Mouse (Mus musculus) MEL (cell line): ENCODE results near the gene Glis1. TPM values are rescaled to one million over a fixed set of nuclear protein-coding genes. Genes with fewer than 3 reads are reported as not detected.

Experiments
- DNase-seq: peaks from one replicate; pipeline ENCODE4 v3.0.0; 2011; ENCODE audit warnings: low read depth, low spot score
- H3K27ac ChIP-seq: 2 replicates; pipeline ENCODE4 v1.5.1; 2012; ENCODE audit warnings: low read depth, mild to moderate bottlenecking, control low read depth, low read length, moderate library complexity; ENCODE audit not compliant: control insufficient read depth
- H3K27me3 ChIP-seq, 2 experiments: fragments of 150-350 bp in 1 of 2; sonication (generic) in 1 of 2; 2 replicates each; pipeline ENCODE4 v1.6.1; 2012; ENCODE audit warnings: low read length in 2 of 2, mild to moderate bottlenecking in 2 of 2, improper control_type of control experiment in 1 of 2, moderate library complexity in 1 of 2; ENCODE audit not compliant: insufficient read depth in 2 of 2, control insufficient read depth in 1 of 2
- H3K36me3 ChIP-seq, 2 experiments: 2 replicates each; pipeline ENCODE4 v1.6.1; 2012 to 2014; ENCODE audit warnings: low read length in 2 of 2, improper control_type of control experiment in 1 of 2, inconsistent platforms in 1 of 2, mild to moderate bottlenecking in 1 of 2; ENCODE audit not compliant: insufficient read depth in 2 of 2, control insufficient read depth in 1 of 2
- H3K4me1 ChIP-seq, 2 experiments: fragments of 150-350 bp in 1 of 2; sonication (generic) in 1 of 2; 2 replicates each; pipeline ENCODE4 v1.6.1; 2012; ENCODE audit warnings: low read length in 2 of 2, improper control_type of control experiment in 1 of 2, mild to moderate bottlenecking in 1 of 2; ENCODE audit not compliant: insufficient read depth in 2 of 2, control insufficient read depth in 1 of 2
- H3K4me3 ChIP-seq, 2 experiments: fragments of 150-350 bp in 1 of 2; sonication (generic) in 1 of 2; 2 replicates each; pipeline ENCODE4 v1.5.1; 2012; ENCODE audit warnings: low read depth in 2 of 2, low read length in 2 of 2, mild to moderate bottlenecking in 2 of 2, moderate library complexity in 2 of 2, control low read depth in 1 of 2, improper control_type of control experiment in 1 of 2; ENCODE audit not compliant: control insufficient read depth in 1 of 2, insufficient read depth in 1 of 2
- H3K79me2 ChIP-seq: 2 replicates; pipeline ENCODE4 v1.6.1; 2012; ENCODE audit warnings: mild to moderate bottlenecking, low read length, moderate library complexity; ENCODE audit not compliant: control insufficient read depth, poor library complexity, insufficient read depth
- H3K9ac ChIP-seq: 2 replicates; pipeline ENCODE4 v1.6.1; 2012; ENCODE audit warnings: low read depth, mild to moderate bottlenecking, control low read depth, low read length, moderate library complexity; ENCODE audit not compliant: control insufficient read depth, poor library complexity, severe bottlenecking
- H3K9me3 ChIP-seq: fragments of 150-350 bp; sonication (generic); replicated peaks from 2 replicates; pipeline ENCODE4 v1.6.1; 2012; ENCODE audit warnings: mild to moderate bottlenecking, low read length, improper control_type of control experiment, moderate library complexity; ENCODE audit not compliant: insufficient read depth
- BHLHE40 ChIP-seq: IDR thresholded peaks from 2 replicates; pipeline ENCODE4 v1.6.1; 2012; ENCODE audit warnings: low read depth, mild to moderate bottlenecking, inconsistent platforms, low read length, improper control_type of control experiment, borderline replicate concordance
- CHD1 ChIP-seq: IDR thresholded peaks from 2 replicates; pipeline ENCODE4 v1.6.1; 2012; ENCODE audit warnings: low read depth, mild to moderate bottlenecking, inconsistent platforms, low read length, improper control_type of control experiment
- CTCF ChIP-seq, 3 experiments: IDR thresholded peaks in 2 of 3; conservative IDR thresholded peaks in 1 of 3; 2 replicates each; pipeline ENCODE4 v1.5.1; 2011 to 2012; ENCODE audit warnings: low read length in 3 of 3, low read depth in 2 of 3, mild to moderate bottlenecking in 2 of 3, improper control_type of control experiment in 1 of 3, inconsistent platforms in 1 of 3, mixed read lengths in 1 of 3, moderate library complexity in 1 of 3; ENCODE audit not compliant: control insufficient read depth in 1 of 3, insufficient read depth in 1 of 3, poor library complexity in 1 of 3, severe bottlenecking in 1 of 3
- E2F4 ChIP-seq: IDR thresholded peaks from 2 replicates; pipeline ENCODE4 v1.6.1; 2011; ENCODE audit warnings: low read depth, low read length, improper control_type of control experiment, borderline replicate concordance
- EP300 ChIP-seq, 2 experiments: IDR thresholded peaks; 2 replicates each; pipeline ENCODE4 v1.6.1; 2011; ENCODE audit warnings: improper control_type of control experiment in 2 of 2, low read length in 2 of 2, low read depth in 1 of 2, mild to moderate bottlenecking in 1 of 2
- HCFC1 ChIP-seq: IDR thresholded peaks from 2 replicates; pipeline ENCODE4 v1.6.1; 2012; ENCODE audit warnings: low read depth, mild to moderate bottlenecking, inconsistent platforms, low read length, improper control_type of control experiment, moderate library complexity
- JUND ChIP-seq: IDR thresholded peaks from 2 replicates; pipeline ENCODE4 v1.6.1; 2011; ENCODE audit warnings: low read depth, mild to moderate bottlenecking, improper control_type of control experiment, low read length
- KAT2A ChIP-seq: conservative IDR thresholded peaks from 2 replicates; pipeline ENCODE4 v1.6.1; 2012; ENCODE audit warnings: low read depth, low read length, improper control_type of control experiment, inconsistent platforms
- MAX ChIP-seq: IDR thresholded peaks from 2 replicates; pipeline ENCODE4 v1.6.1; 2011; ENCODE audit warnings: low read length, improper control_type of control experiment
- MAZ ChIP-seq: IDR thresholded peaks from 2 replicates; pipeline ENCODE4 v1.6.1; 2012; ENCODE audit warnings: low read depth, mild to moderate bottlenecking, inconsistent platforms, low read length, improper control_type of control experiment
- MXI1 ChIP-seq: IDR thresholded peaks from 2 replicates; pipeline ENCODE4 v1.6.1; 2011; ENCODE audit warnings: mild to moderate bottlenecking, low read depth, low read length, improper control_type of control experiment
- MYC ChIP-seq: IDR thresholded peaks from 2 replicates; pipeline ENCODE4 v1.6.1; 2011; ENCODE audit warnings: low read depth, mild to moderate bottlenecking, low read length, improper control_type of control experiment, moderate library complexity
- NELFE ChIP-seq: IDR thresholded peaks from 2 replicates; pipeline ENCODE4 v1.6.1; 2011; ENCODE audit warnings: low read depth, low read length, improper control_type of control experiment
- POLR2A ChIP-seq, 2 experiments: IDR thresholded peaks; 2 replicates each; pipeline ENCODE4 v1.6.1; 2011 to 2012; ENCODE audit warnings: low read length in 2 of 2, mild to moderate bottlenecking in 2 of 2, control low read depth in 1 of 2, improper control_type of control experiment in 1 of 2, low read depth in 1 of 2, moderate library complexity in 1 of 2; ENCODE audit not compliant: control insufficient read depth in 1 of 2, insufficient read depth in 1 of 2, poor library complexity in 1 of 2
- POLR2AphosphoS2 ChIP-seq: IDR thresholded peaks from 2 replicates; pipeline ENCODE4 v1.6.1; 2011; ENCODE audit warnings: low read length, improper control_type of control experiment
- POLR2AphosphoS5 ChIP-seq: IDR thresholded peaks from 2 replicates; pipeline ENCODE4 v1.6.1; 2012; ENCODE audit warnings: low read depth, borderline replicate concordance, mild to moderate bottlenecking, inconsistent platforms, low read length, moderate library complexity, mixed read lengths
- RCOR1 ChIP-seq: IDR thresholded peaks from 2 replicates; pipeline ENCODE4 v1.6.1; 2012; ENCODE audit warnings: low read depth, mild to moderate bottlenecking, inconsistent platforms, low read length, improper control_type of control experiment
- SIN3A ChIP-seq: IDR thresholded peaks from 2 replicates; pipeline ENCODE4 v1.6.1; 2012; ENCODE audit warnings: low read length, improper control_type of control experiment, inconsistent platforms
- USF1 ChIP-seq: IDR thresholded peaks from 2 replicates; pipeline ENCODE4 v1.6.1; 2014; ENCODE audit warnings: low read depth, mild to moderate bottlenecking, inconsistent platforms, low read length, improper control_type of control experiment, moderate library complexity
- ZC3H11A ChIP-seq: IDR thresholded peaks from 2 replicates; pipeline ENCODE4 v1.6.1; 2012; ENCODE audit warnings: low read depth, mild to moderate bottlenecking, inconsistent platforms, low read length, improper control_type of control experiment
- ZKSCAN1 ChIP-seq: IDR thresholded peaks from 2 replicates; pipeline ENCODE4 v1.6.1; 2012; ENCODE audit warnings: low read depth, mild to moderate bottlenecking, inconsistent platforms, low read length, improper control_type of control experiment, moderate library complexity
- ZMIZ1 ChIP-seq: IDR thresholded peaks from 2 replicates; pipeline ENCODE4 v1.6.1; 2012; ENCODE audit warnings: low read depth, mild to moderate bottlenecking, inconsistent platforms, low read length, improper control_type of control experiment, moderate library complexity
- ZNF384 ChIP-seq: IDR thresholded peaks from 2 replicates; pipeline ENCODE4 v1.6.1; 2012; ENCODE audit warnings: low read depth, mild to moderate bottlenecking, inconsistent platforms, low read length, improper control_type of control experiment
- polyA plus RNA-seq, 2 experiments: library from polyadenylated mRNA; stranded (reverse) in 1 of 2; unstranded in 1 of 2; fragments of >175 nt in 1 of 2; fragments of >200 nt in 1 of 2; gene quantifications; 2 replicates each; pipeline versions ENCODE4 v1.2.1 to v1.2.4; 2012; ENCODE audit warnings: low replicate concordance in 2 of 2, low read depth in 1 of 2; ENCODE audit not compliant: insufficient read length in 2 of 2, insufficient read depth in 1 of 2, missing spikeins in 1 of 2
- total RNA-seq: library from RNA; depleted of rRNA; stranded (reverse); fragments of 300-350 nt; gene quantifications from 2 replicates; pipeline ENCODE4 v1.2.3, GENCODE M21; 2012

Glis1 gene
- total and polyA plus RNA-seq, 3 experiments, result 0.46 to 0.93 TPM; not detected in 1

- DNase-seq, result no peak
- no peaks in the 10 kb centered on the region for H3K27me3 ChIP-seq
- no peaks in the 10 kb centered on the region for H3K79me2 ChIP-seq
- H3K9me3 ChIP-seq, result no peaks in the 10 kb centered on the region
- no peaks in the 10 kb centered on the region for H3K4me1 ChIP-seq
- H3K36me3 ChIP-seq, result no peaks in the 10 kb centered on the region
- TF ChIP-seq ZNF384 (no peak), RCOR1 (no peak), KAT2A (no peak), MAZ (no peak), HCFC1 (no peak), CHD1 (no peak), JUND (no peak), MXI1 (no peak)
- H3K27ac ChIP-seq, result no peak overlapping the region
- H3K9ac ChIP-seq, result no peak overlapping the region
- H3K4me3 ChIP-seq, result no peak overlapping the region
These were observed 154.7 kb downstream of the Glis1 start for GRCm38 (mm10) chr4:107589046-107589445.

DNA sequence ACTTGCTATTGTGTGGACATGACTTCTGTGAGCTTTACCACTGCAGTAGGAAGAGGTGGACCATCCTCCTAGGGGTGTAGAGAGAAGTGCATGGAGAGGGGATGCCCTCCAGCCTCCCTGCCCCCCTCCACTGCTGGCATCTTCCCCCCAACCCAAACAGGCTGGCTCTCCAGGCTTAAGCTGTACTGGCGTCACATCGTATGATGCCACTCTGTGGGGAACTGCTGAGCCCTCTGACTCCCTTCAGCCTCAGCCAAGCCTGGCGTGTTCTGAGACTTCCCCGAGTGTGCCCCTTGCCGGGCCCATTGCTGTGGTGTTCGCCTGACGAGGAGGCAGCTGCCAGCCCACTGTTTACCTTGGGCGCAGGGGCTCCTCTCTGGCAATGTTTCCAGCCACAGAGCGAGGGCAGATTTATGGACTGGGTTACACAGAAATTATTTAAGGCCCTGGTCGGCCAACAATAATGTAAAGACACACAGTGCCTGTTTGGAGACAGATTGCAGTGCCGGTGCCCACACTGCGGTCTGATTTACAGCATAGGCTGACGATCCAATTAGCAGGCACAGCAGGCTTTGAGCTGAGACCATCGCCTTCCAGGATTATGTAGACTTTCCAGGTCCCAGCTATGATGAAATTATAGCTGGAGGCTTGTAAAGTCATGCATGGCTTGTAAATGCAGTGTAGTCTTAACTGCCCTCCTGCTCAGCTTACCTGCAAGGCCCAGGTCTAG, 156.6 kb downstream of the Glis1 start:
- no peak overlapping the region for H3K27ac ChIP-seq
- no peaks in the 10 kb centered on the region for H3K27me3 ChIP-seq
- H3K4me3 ChIP-seq, result no peak overlapping the region
- TF ChIP-seq CHD1, result no peak
- no peak for TF ChIP-seq POLR2AphosphoS2
- TF ChIP-seq ZMIZ1, result no peak
- no peak for TF ChIP-seq ZKSCAN1
- TF ChIP-seq E2F4, result no peak
- no peak for TF ChIP-seq USF1
- TF ChIP-seq JUND, result no peak
- no peak for TF ChIP-seq CTCF (IDR thresholded peaks at IDR 0.05 in 2 of 3, conservative IDR thresholded peaks at IDR 0.05 in 1 of 3; ENCODE audit: control insufficient read depth in 1 of 3, insufficient read depth in 1 of 3, low read depth in 2 of 3, low read length in 3 of 3, poor library complexity in 1 of 3, severe bottlenecking in 1 of 3)
- no peak for TF ChIP-seq MAX
- no peak for TF ChIP-seq NELFE
- no peak for TF ChIP-seq POLR2AphosphoS5
- TF ChIP-seq BHLHE40, result no peak
- no peak for TF ChIP-seq EP300 (IDR thresholded peaks at IDR 0.05; ENCODE audit: low read depth in 1 of 2, low read length in 2 of 2)
- TF ChIP-seq ZC3H11A, result no peak
- no peak for TF ChIP-seq HCFC1
- TF ChIP-seq MYC, result no peak
- TF ChIP-seq POLR2A (IDR thresholded peaks at IDR 0.05; ENCODE audit: control insufficient read depth in 1 of 2, insufficient read depth in 1 of 2, low read depth in 1 of 2, low read length in 2 of 2, poor library complexity in 1 of 2), result no peak
- no peak for TF ChIP-seq MAZ
- TF ChIP-seq SIN3A, result no peak
- no peaks in the 10 kb centered on the region for H3K36me3 ChIP-seq
- H3K9me3 ChIP-seq, result no peaks in the 10 kb centered on the region
- H3K79me2 ChIP-seq, result no peaks in the 10 kb centered on the region
- DNase-seq, result no peak
- no peaks in the 10 kb centered on the region for H3K4me1 ChIP-seq
- no peak overlapping the region for H3K9ac ChIP-seq
